Mouse (Mus musculus): ENCODE measurements around the gene Ror1. TPM values are rescaled to one million over a fixed set of nuclear protein-coding genes. Genes with fewer than 3 reads are reported as not detected.
A peak's percentile ranks its signal among the peaks of the same experiment; 100 is the strongest.

The Ror1 gene
- polyA plus RNA-seq, 1 experiment from 2014 or later: 14.0 TPM

DNA sequence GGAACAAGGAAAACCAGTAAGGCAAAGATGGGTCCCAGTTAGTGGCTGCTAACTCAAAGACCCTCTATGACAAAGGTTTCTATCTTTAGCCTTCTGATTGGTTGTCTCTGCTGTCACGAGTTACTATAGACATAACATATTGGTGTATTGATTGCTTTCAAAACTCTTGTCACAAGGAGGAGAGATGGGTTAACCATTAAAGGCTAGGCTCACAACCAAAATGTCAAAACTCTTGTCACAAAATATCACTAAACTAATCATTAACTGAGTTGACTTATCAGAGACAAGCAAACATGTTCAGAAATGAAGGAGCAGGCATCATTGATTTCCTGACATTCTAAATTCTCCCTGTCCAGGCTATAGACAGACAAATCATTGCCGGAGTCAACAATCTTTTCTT lies 135.4 kb downstream of the Ror1 start:
- no peak for DNase-seq (ENCODE audit: low spot score)
- H3K4me1 ChIP-seq: peaks cover 34% of the 10 kb centered on the region
- 88% methylated on average over 2 of the region's 2 CpGs for WGBS

DNA sequence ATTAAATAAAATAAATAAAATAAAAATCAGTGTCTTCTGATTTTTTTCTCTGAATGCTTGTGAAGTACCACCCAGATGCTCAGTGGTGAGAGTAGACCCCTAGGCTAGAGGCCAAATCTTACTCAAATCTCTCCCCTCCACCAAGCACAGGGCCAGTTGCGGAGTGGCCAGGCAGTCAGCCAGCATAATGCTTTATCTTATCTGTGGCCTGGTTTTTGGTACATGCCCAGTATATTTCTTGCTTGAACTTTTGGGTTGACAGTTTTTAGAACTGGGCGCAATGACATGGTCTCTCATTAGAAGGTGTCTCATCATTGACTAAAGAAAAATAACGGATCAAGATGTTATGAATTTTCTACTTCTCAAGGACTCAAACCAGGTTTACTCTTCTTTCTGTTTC lies 136.3 kb downstream of the Ror1 start:
- 93% methylated on average over 3 of the region's 3 CpGs for WGBS
- H3K36me3 ChIP-seq: no peaks in the 10 kb centered on the region

More for the DNA sequence above, 135.4 kb downstream of the Ror1 start:
- Histone ChIP-seq H3K36me3 (no peaks in the 10 kb centered on the region), H3K27ac (no peak overlapping the region), H3K4me3 (no peak overlapping the region), H3K27me3 (ENCODE audit: low read depth, poor library complexity, severe bottlenecking) (no peaks in the 10 kb centered on the region), H3K9me3 (replicated peaks) (no peaks in the 10 kb centered on the region)

GRCm38 (mm10) chr4:100232541-100232940 lies 136.9 kb downstream of the Ror1 start:
- Histone ChIP-seq H3K4me1 (peaks cover 40% of the 10 kb centered on the region), H3K4me3 (no peak overlapping the region), H3K36me3 (no peaks in the 10 kb centered on the region), H3K27ac (no peak overlapping the region), H3K27me3 (ENCODE audit: low read depth, poor library complexity, severe bottlenecking) (no peaks in the 10 kb centered on the region), H3K9me3 (replicated peaks) (no peaks in the 10 kb centered on the region)
- 91% methylated on average over 7 of the region's 7 CpGs for WGBS
- DNase-seq (ENCODE audit: low spot score): no peak

More for the DNA sequence above, 136.3 kb downstream of the Ror1 start:
- Histone ChIP-seq H3K9me3 (replicated peaks) (no peaks in the 10 kb centered on the region), H3K4me3 (no peak overlapping the region), H3K4me1 (peaks cover 35% of the 10 kb centered on the region), H3K27me3 (ENCODE audit: low read depth, poor library complexity, severe bottlenecking) (no peaks in the 10 kb centered on the region), H3K27ac (no peak overlapping the region)
- DNase-seq (ENCODE audit: low spot score): no peak

DNA sequence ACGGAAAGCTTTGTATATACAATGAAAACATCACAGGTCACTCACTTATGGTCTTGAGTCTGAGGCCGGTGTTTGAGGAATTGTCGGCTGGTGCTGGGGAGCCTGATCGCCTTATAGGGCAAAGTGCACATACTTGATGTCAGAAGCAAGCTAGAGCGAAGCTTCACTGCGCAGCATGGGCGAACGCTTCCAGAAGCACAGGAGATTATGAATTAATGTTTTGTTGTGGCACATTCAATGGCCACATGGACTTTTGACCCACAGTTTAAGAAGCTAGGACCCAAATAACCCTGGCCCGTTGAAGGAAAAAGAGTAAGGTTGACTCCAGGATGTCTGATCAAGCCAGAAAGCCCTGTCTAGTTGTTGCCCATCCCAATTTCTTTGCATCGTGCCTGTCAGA lies 138.2 kb downstream of the Ror1 start:
- H3K4me1 ChIP-seq: peaks cover 33% of the 10 kb centered on the region
- DNase-seq (ENCODE audit: low spot score): no peak
- WGBS: 88% methylated on average over 10 of the region's 10 CpGs
- H3K9me3 ChIP-seq (replicated peaks): no peaks in the 10 kb centered on the region
- H3K36me3 ChIP-seq: no peaks in the 10 kb centered on the region
- H3K27me3 ChIP-seq (ENCODE audit: low read depth, poor library complexity, severe bottlenecking): no peaks in the 10 kb centered on the region
- no peak overlapping the region for H3K4me3 ChIP-seq
- H3K27ac ChIP-seq: no peak overlapping the region

- H3K4me3 ChIP-seq: no peak overlapping the region
- H3K4me1 ChIP-seq: peaks cover 19% of the 10 kb centered on the region
- no peaks in the 10 kb centered on the region for H3K36me3 ChIP-seq
- DNase-seq (ENCODE audit: low spot score): peak; percentile 50
- no peaks in the 10 kb centered on the region for H3K27me3 ChIP-seq (ENCODE audit: low read depth, poor library complexity, severe bottlenecking)
- WGBS: 25% methylated on average over 3 of the region's 3 CpGs
- H3K27ac ChIP-seq: no peak overlapping the region
- no peaks in the 10 kb centered on the region for H3K9me3 ChIP-seq (replicated peaks)
These were observed 140.7 kb downstream of the Ror1 start for GRCm38 (mm10) chr4:100236339-100236738.

DNA sequence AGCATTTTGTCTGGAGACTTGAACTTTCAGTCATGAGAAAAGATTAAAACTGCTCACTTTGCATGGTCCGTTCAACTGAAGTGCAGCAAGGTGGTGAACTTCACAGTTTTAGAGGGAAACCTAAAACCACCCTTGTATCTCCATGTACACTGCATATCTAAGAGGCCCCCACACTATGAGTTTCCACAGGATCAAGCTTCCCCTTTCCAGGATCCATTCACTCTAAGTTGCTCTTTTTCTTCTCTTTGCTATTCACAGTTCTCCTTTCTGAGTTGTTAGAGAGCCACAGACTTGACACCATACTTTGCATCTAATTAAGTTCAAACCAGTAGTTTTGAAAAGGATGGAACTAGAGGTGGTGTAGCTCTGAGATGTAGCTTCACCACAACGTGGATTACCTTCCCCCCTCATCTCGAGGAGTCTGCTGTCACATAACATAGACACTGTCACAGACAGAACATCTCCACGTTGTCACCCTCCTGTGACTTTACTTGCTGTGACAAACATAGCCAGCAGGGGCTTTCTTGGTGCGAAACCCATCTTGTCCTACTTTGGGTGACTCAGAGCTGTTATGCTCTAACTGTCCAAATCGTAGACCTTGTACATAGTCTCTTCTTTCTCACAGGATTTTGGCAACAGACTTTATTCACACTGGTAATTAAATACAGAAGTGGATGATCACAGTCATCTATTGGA lies 146.6 kb downstream of the Ror1 start:
- 84% methylated on average over 6 of the region's 6 CpGs for WGBS
- no peaks in the 10 kb centered on the region for H3K27me3 ChIP-seq (ENCODE audit: low read depth, poor library complexity, severe bottlenecking)
- peak; percentile 12 for DNase-seq (ENCODE audit: low spot score)
- no peak overlapping the region for H3K27ac ChIP-seq
- no peak overlapping the region for H3K4me3 ChIP-seq
- no peaks in the 10 kb centered on the region for H3K36me3 ChIP-seq
- H3K9me3 ChIP-seq (replicated peaks): no peaks in the 10 kb centered on the region
- H3K4me1 ChIP-seq: peaks cover 1% of the 10 kb centered on the region

DNA sequence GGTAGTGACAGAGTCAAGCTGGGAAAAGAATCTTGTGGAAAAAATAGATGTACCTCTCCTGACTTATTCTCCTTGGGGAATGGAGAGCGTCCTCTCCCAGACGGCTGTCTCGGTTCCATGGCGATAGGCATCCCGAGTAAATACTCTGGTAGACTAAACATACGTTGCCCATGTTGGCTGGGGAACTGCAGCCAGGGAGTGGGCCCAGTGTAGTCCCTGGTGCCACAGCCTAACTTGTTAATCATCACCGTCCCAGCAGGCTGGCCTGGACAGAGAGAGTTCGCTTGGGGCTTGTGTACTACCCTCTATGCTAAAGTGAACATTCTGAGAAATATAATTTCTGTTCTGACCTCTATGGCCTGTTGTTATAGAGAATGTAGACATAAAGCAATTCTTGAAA lies 148.7 kb downstream of the Ror1 start:
- no peak for DNase-seq (ENCODE audit: low spot score)
- H3K36me3 ChIP-seq: no peaks in the 10 kb centered on the region
- no peak overlapping the region for H3K4me3 ChIP-seq
- 83% methylated on average over 8 of the region's 8 CpGs for WGBS
- H3K4me1 ChIP-seq: peaks cover 11% of the 10 kb centered on the region; the same call in 1 of the 2 replicates
- no peak overlapping the region for H3K27ac ChIP-seq
- no peaks in the 10 kb centered on the region for H3K27me3 ChIP-seq (ENCODE audit: low read depth, poor library complexity, severe bottlenecking)
- no peaks in the 10 kb centered on the region for H3K9me3 ChIP-seq (replicated peaks)

DNA sequence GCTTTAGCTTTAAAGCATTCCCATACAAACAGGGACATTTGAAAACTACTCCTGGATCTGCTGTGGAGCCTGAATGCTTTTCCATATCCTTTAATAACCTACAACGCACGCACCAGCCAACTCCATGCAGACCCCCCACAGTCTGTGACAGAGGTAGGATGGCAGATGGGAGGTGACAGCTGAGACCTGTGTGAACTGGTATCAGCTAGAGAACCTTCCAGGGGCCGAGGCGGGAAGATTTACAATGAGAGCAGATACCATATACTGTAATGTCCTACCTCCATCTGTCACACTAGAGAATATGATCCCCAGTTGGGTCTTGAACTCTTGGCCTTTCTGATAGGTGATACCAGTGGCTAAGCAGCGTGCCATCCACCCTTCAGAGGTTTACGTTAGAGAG lies 149.1 kb downstream of the Ror1 start:
- WGBS: 80% methylated on average over 6 of the region's 6 CpGs
- Histone ChIP-seq H3K36me3 (no peaks in the 10 kb centered on the region), H3K27me3 (ENCODE audit: low read depth, poor library complexity, severe bottlenecking) (no peaks in the 10 kb centered on the region), H3K4me3 (no peak overlapping the region), H3K27ac (no peak overlapping the region), H3K4me1 (peaks cover 11% of the 10 kb centered on the region; the same call in 1 of the 2 replicates), H3K9me3 (replicated peaks) (no peaks in the 10 kb centered on the region)
- DNase-seq (ENCODE audit: low spot score): no peak

- peaks cover 21% of the 10 kb centered on the region for H3K4me1 ChIP-seq
- H3K9me3 ChIP-seq (replicated peaks): no peaks in the 10 kb centered on the region
- 0 out of 2 replicates have a peak, but pooled peaks cover 2% of the 10 kb centered on the region for H3K36me3 ChIP-seq
- WGBS: 63% methylated on average over 7 of the region's 7 CpGs
- H3K27me3 ChIP-seq (ENCODE audit: low read depth, poor library complexity, severe bottlenecking): no peaks in the 10 kb centered on the region
- no peak overlapping the region for H3K27ac ChIP-seq
- DNase-seq (ENCODE audit: low spot score): no peak
- H3K4me3 ChIP-seq: no peak overlapping the region
These were observed 152.2 kb downstream of the Ror1 start for GRCm38 (mm10) chr4:100247826-100248225.

- H3K27me3 ChIP-seq (ENCODE audit: low read depth, poor library complexity, severe bottlenecking): no peaks in the 10 kb centered on the region
- DNase-seq (ENCODE audit: low spot score): no peak
- H3K27ac ChIP-seq: no peak overlapping the region
- no peaks in the 10 kb centered on the region for H3K9me3 ChIP-seq (replicated peaks)
- H3K4me1 ChIP-seq: peaks cover 25% of the 10 kb centered on the region
- WGBS: 87% methylated on average over 2 of the region's 2 CpGs
- no peak overlapping the region for H3K4me3 ChIP-seq
- 0 out of 2 replicates have a peak, but pooled peaks cover 2% of the 10 kb centered on the region for H3K36me3 ChIP-seq
These were observed 152.7 kb downstream of the Ror1 start for GRCm38 (mm10) chr4:100248273-100248672.

- H3K36me3 ChIP-seq: 0 out of 2 replicates have a peak, but pooled peaks cover 2% of the 10 kb centered on the region
- no peak overlapping the region for H3K4me3 ChIP-seq
- H3K27me3 ChIP-seq (ENCODE audit: low read depth, poor library complexity, severe bottlenecking): no peaks in the 10 kb centered on the region
- no peak for DNase-seq (ENCODE audit: low spot score)
- 79% methylated on average over 2 of the region's 2 CpGs for WGBS
- no peaks in the 10 kb centered on the region for H3K9me3 ChIP-seq (replicated peaks)
- H3K4me1 ChIP-seq: peaks cover 33% of the 10 kb centered on the region
- H3K27ac ChIP-seq: no peak overlapping the region
These were observed 155.7 kb downstream of the Ror1 start for GRCm38 (mm10) chr4:100251270-100251669.

DNA sequence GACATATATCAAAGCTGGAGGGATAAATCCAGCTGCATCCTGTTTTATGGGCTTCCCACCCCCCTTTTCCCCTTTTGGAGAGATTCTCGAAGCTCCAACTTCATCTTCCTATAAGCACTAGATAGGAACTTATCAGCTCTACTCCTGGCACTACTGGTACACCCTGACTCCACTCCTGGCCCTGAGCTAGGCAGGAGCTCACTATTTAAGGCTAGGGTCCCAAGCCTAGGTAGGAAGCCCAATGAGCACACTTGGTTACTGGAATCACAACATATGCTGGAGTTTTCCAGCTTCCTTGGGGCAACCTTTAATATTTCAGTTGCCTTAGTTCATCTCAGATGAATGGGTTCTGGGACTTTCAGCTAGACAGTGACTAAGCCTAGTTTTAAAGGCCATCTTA lies 156.5 kb downstream of the Ror1 start:
- Histone ChIP-seq H3K27ac (no peak overlapping the region), H3K4me3 (no peak overlapping the region), H3K27me3 (ENCODE audit: low read depth, poor library complexity, severe bottlenecking) (no peaks in the 10 kb centered on the region), H3K4me1 (peaks cover 33% of the 10 kb centered on the region), H3K9me3 (replicated peaks) (no peaks in the 10 kb centered on the region), H3K36me3 (0 out of 2 replicates have a peak, but pooled peaks cover 2% of the 10 kb centered on the region)
- 48% methylated on average over 1 of the region's 1 CpGs for WGBS
- DNase-seq (ENCODE audit: low spot score): no peak

DNA sequence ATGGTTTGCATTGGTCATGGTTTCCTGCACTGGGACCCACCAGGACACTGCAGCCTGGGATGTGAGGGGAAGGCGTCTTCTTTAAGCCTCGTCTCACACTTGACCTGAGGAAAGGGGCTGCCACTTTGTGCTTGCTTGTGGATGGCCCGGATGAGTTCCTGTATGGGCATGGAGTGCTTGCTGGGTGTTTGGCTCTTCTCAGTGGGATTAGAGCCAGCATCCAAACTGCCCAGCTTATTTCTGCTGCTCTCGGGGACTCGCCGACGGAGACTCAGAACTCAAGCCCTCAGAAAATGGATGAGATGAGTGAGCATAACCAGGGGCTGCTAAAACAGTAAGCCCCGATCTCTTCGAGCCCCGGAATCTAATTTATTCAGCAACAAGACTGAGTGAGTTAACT lies 157.1 kb downstream of the Ror1 start:
- 78% methylated on average over 10 of the region's 10 CpGs for WGBS
- Histone ChIP-seq H3K27ac (no peak overlapping the region; the same call in 1 of the 2 replicates), H3K27me3 (ENCODE audit: low read depth, poor library complexity, severe bottlenecking) (no peaks in the 10 kb centered on the region), H3K4me1 (peaks cover 33% of the 10 kb centered on the region), H3K4me3 (no peak overlapping the region), H3K36me3 (0 out of 2 replicates have a peak, but pooled peaks cover 2% of the 10 kb centered on the region), H3K9me3 (replicated peaks) (no peaks in the 10 kb centered on the region)
- DNase-seq (ENCODE audit: low spot score): no peak

All from limb, embryonic 10.5 days (tissue).